In genomic region chr19:45676723-45677269, GRCm38 (mm10) we compare ENCODE assay signal across 10 mouse cellular contexts. TPM values are rescaled to one million over a fixed set of nuclear protein-coding genes. Genes with fewer than 3 reads are reported as not detected.
DNase-seq lines count a peak whose midpoint lies in the region; ATAC-seq and TF ChIP-seq lines count a peak whose summit lies in the region.
"Had no signal": no experiment of that assay in that cellular context is flagged by ENCODE, and none has a peak within 500 bp of the region (broad histone marks: within the 10 kb centered on the region; RNA-seq: fewer than 3 reads in every experiment).

No protein-coding gene starts in this region.

- TF ChIP-seq CTCF in bone marrow, adult 2 months (IDR thresholded peaks at IDR 0.05; ENCODE audit: control insufficient read depth, insufficient read depth, low read length), result no peak

- H3K9me3 ChIP-seq in heart, embryonic 13.5 days, result no peaks in the 10 kb centered on the region
- H3K9me3 ChIP-seq in hindbrain, embryonic 12.5 days (replicated peaks), result no peaks in the 10 kb centered on the region
- no peaks in the 10 kb centered on the region for H3K9me3 ChIP-seq in midbrain, embryonic 10.5 days (replicated peaks)

- peak overlapping the region; percentile 72 for H3K4me2 ChIP-seq in heart, embryonic 13.5 days
- peak overlapping the region; percentile 52 for H3K4me2 ChIP-seq in hindbrain, embryonic 12.5 days (replicated peaks)

- TF ChIP-seq POLR2A in bone marrow, adult 2 months (IDR thresholded peaks at IDR 0.05; ENCODE audit: borderline replicate concordance, control insufficient read depth, low read depth, low read length), result no peak

- peak overlapping the region; percentile 75 for H3K9ac ChIP-seq in heart, embryonic 13.5 days
- H3K9ac ChIP-seq in hindbrain, embryonic 12.5 days, result no peak overlapping the region

- peak overlapping the region; percentile 49 for H3K4me3 ChIP-seq in heart, embryonic 13.5 days
- H3K4me3 ChIP-seq in bone marrow, adult 2 months (replicated peaks; ENCODE audit: control insufficient read depth, low read depth, low read length), result peak overlapping the region; percentile 12
- peak overlapping the region; percentile 25 for H3K4me3 ChIP-seq in hindbrain, embryonic 12.5 days
- peak overlapping the region; percentile 47 for H3K4me3 ChIP-seq in midbrain, embryonic 10.5 days

- peaks cover 28% of the 10 kb centered on the region for H3K4me1 ChIP-seq in heart, embryonic 13.5 days
- H3K4me1 ChIP-seq in bone marrow, adult 2 months (ENCODE audit: control insufficient read depth, insufficient read depth, low read length), result no peaks in the 10 kb centered on the region; the same call in 1 of the 2 replicates
- peaks cover 15% of the 10 kb centered on the region for H3K4me1 ChIP-seq in hindbrain, embryonic 12.5 days
- peaks cover 45% of the 10 kb centered on the region for H3K4me1 ChIP-seq in midbrain, embryonic 10.5 days

- no peaks in the 10 kb centered on the region for H3K36me3 ChIP-seq in heart, embryonic 13.5 days
- no peaks in the 10 kb centered on the region for H3K36me3 ChIP-seq in hindbrain, embryonic 12.5 days
- no peaks in the 10 kb centered on the region for H3K36me3 ChIP-seq in midbrain, embryonic 10.5 days

- H3K27ac ChIP-seq in heart, embryonic 13.5 days (replicated peaks), result no peak overlapping the region
- no peak overlapping the region for H3K27ac ChIP-seq in bone marrow, adult 2 months (ENCODE audit: control insufficient read depth, insufficient read depth, low read depth, low read length, poor library complexity)
- no peak overlapping the region for H3K27ac ChIP-seq in hindbrain, embryonic 12.5 days
- H3K27ac ChIP-seq in midbrain, embryonic 10.5 days (replicated peaks), result peak overlapping the region; percentile 73

- no peak for ATAC-seq in heart, embryonic 13.5 days (ENCODE audit: extremely low read depth, insufficient number of reproducible peaks, low FRiP score, low TSS enrichment)
- no peak for ATAC-seq in hindbrain, embryonic 12.5 days (ENCODE audit: low FRiP score)

- no peak for DNase-seq in heart, adult 18-20 months
- peak; percentile 40 for DNase-seq in midbrain, embryonic 10.5 days (ENCODE audit: low spot score)
- no peak for DNase-seq in layer of hippocampus, adult 11-12 months (ENCODE audit: low spot score)
- DNase-seq in layer of hippocampus, adult 8-10 months (ENCODE audit: low spot score in 2 of 2), result no peak
- no peak for DNase-seq in ovary, postnatal 36 days (ENCODE audit: low spot score)
- DNase-seq: gastrocnemius, postnatal 25 days; lung, postnatal 36 days had no signal

- H3K27me3 ChIP-seq in heart, embryonic 13.5 days (replicated peaks), result peaks cover 11% of the 10 kb centered on the region
- peaks cover 84% of the 10 kb centered on the region for H3K27me3 ChIP-seq in hindbrain, embryonic 12.5 days
- peaks cover 96% of the 10 kb centered on the region for H3K27me3 ChIP-seq in midbrain, embryonic 10.5 days (ENCODE audit: low read depth, poor library complexity, severe bottlenecking)

- 7% methylated on average over 16 of the region's 16 CpGs for WGBS in heart, embryonic 13.5 days
- WGBS in bone marrow, adult 2 months, result 23% methylated on average over 16 of the region's 16 CpGs
- WGBS in hindbrain, embryonic 12.5 days, result 3% methylated on average over 16 of the region's 16 CpGs
- WGBS in midbrain, embryonic 10.5 days, result 2% methylated on average over 16 of the region's 16 CpGs

RNA-seq across cellular contexts. Expression of gene Fbxw4, which starts 16.7 kb away (rescaled TPM):
- 3.3 and 3.8 TPM in 2 replicates for polyA plus RNA-seq in heart, embryonic 13.5 days (2015; fragmentation: Nextera tagmentation; extraction: Ambion mirVana)
- total RNA-seq in heart, adult 18-20 months (2021), result 10 to 100 TPM; 26.9 to 31.0 TPM
- polyA plus RNA-seq in bone marrow, adult 2 months (2011; ENCODE audit: insufficient read depth, insufficient read length, low replicate concordance, missing spikeins), result 22.4 and 26.2 TPM in 2 replicates
- 3.3 and 5.0 TPM in 2 replicates for polyA plus RNA-seq in hindbrain, embryonic 12.5 days (2016; fragmentation: Nextera tagmentation; extraction: Ambion mirVana)
- polyA plus RNA-seq in midbrain, embryonic 10.5 days (2016; fragmentation: Nextera tagmentation; extraction: Ambion mirVana), result 3.3 and 3.9 TPM in 2 replicates
- 10 to 100 TPM; 37.7 to 42.2 (median 40.0) TPM for total RNA-seq in layer of hippocampus, adult 8-10 months (2022)
